Mouse (Mus musculus) hindbrain, embryonic 16.5 days (tissue): ENCODE results near the gene Cma1. TPM values are rescaled to one million over a fixed set of nuclear protein-coding genes. Genes with fewer than 3 reads are reported as not detected.

Source experiments
- ATAC-seq: fragments of 200-750 bp; cut with Nextera tagmentation; 2 replicates; pipeline ENCODE4 v1.8.0; 2017; ENCODE audit warnings: moderate TSS enrichment, moderate library complexity
- H3K27ac ChIP-seq: fragments of 300-500 bp; sonication (generic); 2 replicates; pipeline ENCODE4 v1.5.1; 2014; ENCODE audit warnings: low read depth, mild to moderate bottlenecking, control low read depth, low read length, moderate library complexity
- H3K27me3 ChIP-seq: fragments of 300-500 bp; sonication (generic); replicated peaks from 2 replicates; pipeline ENCODE4 v1.6.1; 2014; ENCODE audit warnings: low read length; ENCODE audit not compliant: control insufficient read depth, insufficient read depth
- H3K36me3 ChIP-seq: fragments of 300-500 bp; sonication (generic); 2 replicates; pipeline ENCODE4 v1.6.1; 2014; ENCODE audit warnings: mild to moderate bottlenecking, low read length, moderate library complexity, mixed read lengths; ENCODE audit not compliant: control insufficient read depth, insufficient read depth
- H3K4me1 ChIP-seq: fragments of 300-500 bp; sonication (generic); 2 replicates; pipeline ENCODE4 v1.6.1; 2014; ENCODE audit warnings: low read depth, low read length; ENCODE audit not compliant: control insufficient read depth, insufficient read depth
- H3K4me2 ChIP-seq: fragments of 300-500 bp; sonication (generic); 2 replicates; pipeline ENCODE4 v1.6.1; 2014; ENCODE audit warnings: mild to moderate bottlenecking, low read length, control low read depth, moderate library complexity
- H3K4me3 ChIP-seq: fragments of 300-500 bp; sonication (generic); 2 replicates; pipeline ENCODE4 v1.5.1; 2014; ENCODE audit warnings: mild to moderate bottlenecking, low read length, control low read depth, moderate library complexity
- H3K9ac ChIP-seq: fragments of 300-500 bp; sonication (generic); 2 replicates; pipeline ENCODE4 v1.6.1; 2014; ENCODE audit warnings: low read depth, mild to moderate bottlenecking, control low read depth, low read length, moderate library complexity
- H3K9me3 ChIP-seq: fragments of 300-500 bp; sonication (generic); 2 replicates; pipeline ENCODE4 v1.6.1; 2014; ENCODE audit warnings: mild to moderate bottlenecking, low read length, moderate library complexity; ENCODE audit not compliant: control insufficient read depth
- WGBS: fragments of 180-500 bp; shearing (Covaris S2); extraction: QIAGEN DNeasy Blood & Tissue Kit; methylation state at CpG from one replicate; pipeline ENCODE4 v1.1.7; 2014; 5-methylcytosine and 5-hydroxymethylcytosine counted together
- polyA plus RNA-seq: library from polyadenylated mRNA; unstranded; fragments of >200 nt; fragmentation: Nextera tagmentation; extraction: Ambion mirVana; gene quantifications from 2 replicates; pipeline ENCODE4 v1.2.1, GENCODE M21; 2015

Gene Cma1
- polyA plus RNA-seq, 1 experiment from 2014 or later, result not detected

DNA sequence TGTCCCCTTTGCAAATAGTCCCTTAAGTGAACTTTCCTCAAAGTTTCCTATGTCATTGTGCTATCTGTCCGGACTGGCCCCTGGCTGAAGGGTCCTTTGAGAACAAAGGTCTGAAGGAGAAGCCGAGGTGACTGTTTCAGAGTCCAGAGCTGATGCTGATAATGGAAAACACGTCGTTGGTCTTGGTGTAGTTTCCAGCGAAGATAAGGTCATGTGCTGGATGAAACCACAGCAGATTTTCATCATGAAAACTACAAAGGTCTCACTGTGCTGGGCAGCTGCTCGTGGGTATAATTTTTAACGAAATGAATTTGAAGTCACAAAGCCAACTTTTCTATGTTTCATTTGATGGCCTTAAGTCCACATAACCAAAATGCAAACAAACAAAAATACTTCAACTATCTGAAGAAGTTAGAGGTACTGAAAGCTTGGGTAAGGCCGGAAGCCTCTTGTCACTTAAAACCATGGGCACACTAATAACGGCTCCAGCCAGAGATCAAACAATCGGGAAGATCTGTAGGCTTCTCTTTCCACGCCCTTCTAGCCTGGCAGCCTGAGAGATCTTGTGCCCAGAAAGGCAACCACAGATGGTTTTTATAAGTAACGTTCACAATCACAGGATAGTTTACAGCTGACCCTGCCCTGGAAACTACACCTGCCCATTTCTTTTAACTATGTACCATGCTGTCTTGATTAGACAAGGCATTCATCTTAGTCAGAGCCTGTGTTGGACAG, 15.0 kb downstream of the Cma1 start:
- no peaks in the 10 kb centered on the region for H3K9me3 ChIP-seq
- no peak overlapping the region for H3K9ac ChIP-seq
- H3K4me3 ChIP-seq, result no peak overlapping the region
- 81% methylated on average over 12 of the region's 12 CpGs for WGBS
- H3K4me2 ChIP-seq, result no peak overlapping the region
- H3K4me1 ChIP-seq, result no peaks in the 10 kb centered on the region
- H3K27ac ChIP-seq, result no peak overlapping the region
- H3K27me3 ChIP-seq, result no peaks in the 10 kb centered on the region
- H3K36me3 ChIP-seq, result no peaks in the 10 kb centered on the region
- no peak for ATAC-seq

DNA sequence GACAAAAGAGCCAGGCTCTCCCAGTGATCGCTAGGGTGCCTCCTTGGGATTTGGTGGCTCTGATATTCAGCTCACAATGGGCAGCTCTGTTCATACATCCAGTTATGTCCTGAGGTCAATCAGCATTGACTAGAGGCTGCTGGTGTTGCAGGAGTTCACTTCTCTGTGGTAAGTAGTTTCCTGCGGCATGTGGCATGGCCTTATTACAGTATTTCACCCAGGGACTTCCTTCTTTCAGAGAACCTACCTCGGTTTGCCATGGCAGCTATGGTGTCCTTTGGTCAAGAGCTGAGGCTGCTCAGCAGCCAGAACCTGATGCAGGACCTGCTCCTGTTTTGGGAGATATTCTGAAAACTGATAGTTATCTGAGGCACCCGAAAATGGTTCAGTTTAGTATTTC, 17.6 kb downstream of the Cma1 start:
- no peaks in the 10 kb centered on the region for H3K36me3 ChIP-seq
- H3K9me3 ChIP-seq, result no peaks in the 10 kb centered on the region
- no peak overlapping the region for H3K9ac ChIP-seq
- no peak overlapping the region for H3K27ac ChIP-seq
- no peaks in the 10 kb centered on the region for H3K4me1 ChIP-seq
- WGBS, result 87% methylated on average over 4 of the region's 4 CpGs
- ATAC-seq, result no peak
- H3K4me3 ChIP-seq, result no peak overlapping the region
- H3K4me2 ChIP-seq, result no peak overlapping the region
- no peaks in the 10 kb centered on the region for H3K27me3 ChIP-seq

DNA sequence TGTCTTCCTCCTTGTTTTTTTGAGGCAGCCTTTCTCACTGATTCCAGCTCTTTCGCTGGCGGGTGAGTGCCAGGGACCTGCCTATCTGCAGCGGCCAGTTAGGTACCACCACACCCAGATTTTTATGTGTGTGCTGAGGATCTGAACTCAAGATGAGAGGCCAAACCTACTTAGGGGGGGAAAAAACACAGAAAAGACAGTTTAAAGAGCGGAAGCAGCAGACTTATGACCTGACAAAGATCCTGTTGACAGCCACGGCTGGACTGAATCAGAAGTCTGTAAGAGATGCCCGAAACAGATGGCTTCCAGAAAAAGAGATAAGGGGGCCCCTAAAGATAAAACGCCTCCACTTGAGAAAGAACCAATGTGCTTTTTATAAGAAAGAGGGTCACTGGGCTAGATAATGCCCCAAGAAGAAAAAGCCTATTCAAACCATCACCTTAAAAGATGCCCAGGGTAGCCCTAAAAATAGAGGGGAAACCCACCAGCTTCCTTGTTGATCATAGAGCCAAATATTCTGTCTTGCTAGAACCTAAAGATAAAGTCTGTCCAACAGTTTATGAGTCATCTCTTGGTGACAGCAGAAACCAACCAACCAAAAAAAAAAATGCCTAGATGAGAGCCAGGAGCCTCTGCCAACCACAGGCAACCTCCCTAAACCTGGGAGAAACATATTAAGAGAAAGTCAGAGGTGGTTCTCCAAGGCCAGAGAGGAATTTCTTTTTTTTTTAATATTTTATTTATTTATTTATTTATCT, 21.8 kb downstream of the Cma1 start:
- no peak overlapping the region for H3K27ac ChIP-seq
- H3K4me1 ChIP-seq, result no peaks in the 10 kb centered on the region
- no peaks in the 10 kb centered on the region for H3K9me3 ChIP-seq
- H3K9ac ChIP-seq, result no peak overlapping the region
- 86% methylated on average over 7 of the region's 7 CpGs for WGBS
- no peak overlapping the region for H3K4me3 ChIP-seq
- H3K27me3 ChIP-seq, result no peaks in the 10 kb centered on the region
- no peaks in the 10 kb centered on the region for H3K36me3 ChIP-seq
- H3K4me2 ChIP-seq, result no peak overlapping the region
- ATAC-seq, result no peak

DNA sequence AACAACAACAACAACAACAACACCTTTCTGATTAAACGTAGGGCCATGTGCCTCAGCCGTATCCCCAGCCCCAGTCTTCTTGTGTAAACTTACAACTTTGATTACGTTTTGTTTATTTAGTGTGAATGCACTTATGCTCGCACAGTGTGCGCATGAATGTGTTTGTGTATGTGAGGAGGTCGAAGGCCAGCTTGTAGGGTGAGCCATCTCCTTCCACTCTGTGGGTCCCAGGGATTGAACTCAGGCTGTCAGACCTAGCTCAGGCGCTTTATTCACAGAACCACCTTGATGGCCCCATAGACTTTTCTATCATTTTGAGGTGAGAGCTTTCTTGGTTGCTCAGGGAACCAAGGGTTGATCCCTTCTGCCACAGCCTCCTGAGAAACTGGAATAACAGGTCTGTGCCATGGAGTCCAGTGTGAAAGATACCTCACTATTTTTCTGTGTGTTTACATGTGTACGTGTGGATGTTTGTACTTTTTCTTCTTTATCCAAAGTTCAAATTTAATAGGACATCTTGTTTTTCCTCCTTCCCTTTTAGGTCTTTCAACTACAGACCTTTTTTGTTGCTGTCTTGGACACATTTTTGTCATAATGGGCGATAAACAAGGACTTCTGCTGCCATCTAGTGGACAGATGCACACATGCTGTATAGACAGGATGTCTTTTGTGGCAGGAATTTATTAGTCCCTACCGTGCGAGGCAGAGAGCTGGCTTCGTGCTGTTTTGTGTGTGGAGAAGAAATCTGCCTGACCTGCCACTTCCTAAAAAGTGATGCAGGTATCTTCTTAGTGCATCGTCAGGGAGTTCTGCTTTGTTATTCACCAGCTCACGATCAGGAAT, 26.0 kb downstream of the Cma1 start:
- Histone ChIP-seq H3K9ac (peak overlapping the region; percentile 58), H3K4me1 (no peaks in the 10 kb centered on the region), H3K4me2 (peak overlapping the region; percentile 38), H3K27ac (no peak overlapping the region), H3K27me3 (no peaks in the 10 kb centered on the region), H3K4me3 (no peak overlapping the region), H3K9me3 (peaks cover 2% of the 10 kb centered on the region; the same call in 1 of the 2 replicates), H3K36me3 (no peaks in the 10 kb centered on the region)
- 41% methylated on average over 14 of the region's 14 CpGs for WGBS
- peak; percentile 90 for ATAC-seq

DNA sequence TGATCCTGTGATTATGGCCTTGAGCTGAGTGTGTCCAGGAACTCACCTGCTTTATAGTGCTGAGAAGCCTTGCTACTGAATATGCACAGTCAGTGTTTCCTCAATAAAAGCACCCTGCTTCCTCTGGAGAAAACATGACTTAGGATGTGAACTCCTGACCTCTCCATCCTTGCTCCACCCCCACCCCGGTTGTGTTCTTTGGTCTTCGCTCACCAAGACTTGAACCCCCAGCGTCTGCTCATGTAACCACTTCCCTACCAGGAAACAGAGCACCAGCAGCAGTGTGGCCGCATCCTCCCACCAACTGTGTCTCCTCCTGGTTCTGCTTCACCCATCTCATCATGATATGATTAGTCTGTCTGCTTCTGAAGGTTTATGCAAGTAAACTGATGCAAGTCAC, 31.1 kb downstream of the Cma1 start:
- whole genome bisulfite sequencing, result 63% methylated on average over 4 of the region's 4 CpGs
- Histone ChIP-seq H3K9me3 (peaks cover 2% of the 10 kb centered on the region; the same call in 1 of the 2 replicates), H3K27ac (no peak overlapping the region), H3K4me1 (no peaks in the 10 kb centered on the region), H3K4me2 (no peak overlapping the region), H3K27me3 (no peaks in the 10 kb centered on the region), H3K36me3 (no peaks in the 10 kb centered on the region), H3K4me3 (no peak overlapping the region), H3K9ac (no peak overlapping the region)
- ATAC-seq, result no peak

DNA sequence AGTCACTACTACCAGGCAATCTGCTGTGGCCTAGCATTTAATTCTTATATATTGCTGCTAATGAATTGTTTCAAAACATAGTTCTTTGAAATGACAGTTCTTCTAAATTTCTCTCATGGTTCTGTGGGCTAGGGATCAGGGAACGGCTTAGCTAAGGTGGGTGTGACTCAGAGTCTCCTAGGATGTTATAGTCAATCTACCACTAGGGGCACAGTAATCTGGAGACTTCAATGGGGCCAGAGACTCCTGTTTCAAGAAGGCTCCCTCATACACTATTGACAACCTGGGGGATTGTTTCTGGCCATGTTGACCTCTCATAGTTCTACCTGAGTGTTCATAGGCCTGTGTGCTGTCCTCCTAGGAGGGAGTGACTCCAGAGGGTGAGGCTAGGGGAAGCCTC, 39.0 kb downstream of the Cma1 start:
- no peaks in the 10 kb centered on the region for H3K9me3 ChIP-seq
- H3K4me3 ChIP-seq, result no peak overlapping the region
- no peak for ATAC-seq
- no peaks in the 10 kb centered on the region for H3K36me3 ChIP-seq
- H3K27me3 ChIP-seq, result no peaks in the 10 kb centered on the region
- 34% methylated on average over 1 of the region's 1 CpGs for WGBS
- H3K4me1 ChIP-seq, result peaks cover 6% of the 10 kb centered on the region
- H3K27ac ChIP-seq, result no peak overlapping the region
- H3K9ac ChIP-seq, result no peak overlapping the region
- H3K4me2 ChIP-seq, result no peak overlapping the region

DNA sequence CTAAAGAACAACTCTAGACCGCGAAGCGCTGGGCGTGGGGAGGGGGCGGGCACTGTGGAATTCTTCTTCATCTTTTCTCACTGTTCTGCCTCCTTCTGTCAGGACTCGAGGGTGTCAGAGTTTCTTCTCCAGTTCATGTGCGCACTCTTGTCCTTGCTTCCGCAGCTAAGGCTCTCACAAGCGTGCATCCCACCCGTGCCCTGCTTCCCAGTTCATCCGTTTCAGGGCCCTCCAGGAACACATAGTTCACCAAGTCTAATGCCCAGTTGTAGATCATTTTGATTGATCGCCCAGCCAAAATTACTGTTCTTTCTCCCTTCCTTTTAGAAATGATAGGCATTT, 44.1 kb downstream of the Cma1 start:
- H3K9me3 ChIP-seq, result no peaks in the 10 kb centered on the region
- no peaks in the 10 kb centered on the region for H3K27me3 ChIP-seq
- WGBS, result 6% methylated on average over 12 of the region's 12 CpGs
- H3K4me2 ChIP-seq, result peak overlapping the region; percentile 86
- H3K9ac ChIP-seq, result peak overlapping the region; percentile 88
- ATAC-seq, result peak; percentile 73
- H3K36me3 ChIP-seq, result peaks cover 27% of the 10 kb centered on the region
- H3K4me3 ChIP-seq, result peak overlapping the region; percentile 64
- peaks cover 13% of the 10 kb centered on the region for H3K4me1 ChIP-seq
- peak overlapping the region; percentile 84 for H3K27ac ChIP-seq

DNA sequence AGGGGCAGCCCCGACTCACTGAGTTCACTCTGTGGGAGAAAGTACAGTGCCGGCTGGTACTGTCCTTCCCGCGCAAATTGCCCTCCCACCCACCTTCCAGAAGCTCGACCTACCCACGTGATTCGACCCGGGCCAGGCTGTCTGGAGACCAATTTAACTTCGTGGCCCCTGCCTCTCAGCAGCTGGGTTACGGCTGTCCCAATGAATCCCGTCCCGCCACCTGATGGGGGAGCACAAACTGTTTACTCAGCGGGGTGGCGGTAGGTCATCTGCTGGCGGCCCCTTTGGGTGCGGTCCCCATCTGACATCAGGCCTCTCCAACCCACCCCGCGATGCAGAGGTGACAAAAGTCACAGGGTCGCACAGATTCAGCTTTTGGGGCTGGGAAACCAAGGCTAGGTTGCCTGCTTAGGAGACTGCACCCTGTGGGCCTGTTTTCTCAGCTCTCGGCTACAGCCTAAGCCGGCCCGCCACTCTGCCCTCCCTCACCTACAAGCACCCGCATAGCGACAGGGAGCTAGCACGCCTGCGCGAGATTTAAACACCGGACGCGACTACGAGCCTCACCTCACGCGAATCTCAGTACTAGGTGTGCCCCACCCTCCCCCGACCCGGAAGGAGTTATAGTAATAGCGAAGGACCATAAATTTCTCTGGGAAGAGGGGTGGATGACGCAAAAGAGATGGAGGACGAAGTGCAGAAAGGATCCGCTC, 44.6 kb downstream of the Cma1 start, which contains the start of gene Sdr39u1:
Gene Sdr39u1 (minus strand): TSS at position 593 of the 713 bp plus-strand sequence.
- peaks cover 28% of the 10 kb centered on the region for H3K36me3 ChIP-seq
- H3K9ac ChIP-seq, result peak within 1 kb of the TSS; percentile 88
- H3K4me1 ChIP-seq, result peaks cover 13% of the 10 kb centered on the region
- H3K9me3 ChIP-seq, result no peaks in the 10 kb centered on the region
- H3K4me2 ChIP-seq, result peak within 1 kb of the TSS; percentile 86
- no peaks in the 10 kb centered on the region for H3K27me3 ChIP-seq
- peak within 1 kb of the TSS; percentile 84 for H3K27ac ChIP-seq
- WGBS, result 4% methylated on average over 39 of the region's 39 CpGs
- H3K4me3 ChIP-seq, result peak within 1 kb of the TSS; percentile 64
- peak; percentile 97 for ATAC-seq
